1 mouse cellular context compared by ENCODE assay signal in the genomic region with DNA sequence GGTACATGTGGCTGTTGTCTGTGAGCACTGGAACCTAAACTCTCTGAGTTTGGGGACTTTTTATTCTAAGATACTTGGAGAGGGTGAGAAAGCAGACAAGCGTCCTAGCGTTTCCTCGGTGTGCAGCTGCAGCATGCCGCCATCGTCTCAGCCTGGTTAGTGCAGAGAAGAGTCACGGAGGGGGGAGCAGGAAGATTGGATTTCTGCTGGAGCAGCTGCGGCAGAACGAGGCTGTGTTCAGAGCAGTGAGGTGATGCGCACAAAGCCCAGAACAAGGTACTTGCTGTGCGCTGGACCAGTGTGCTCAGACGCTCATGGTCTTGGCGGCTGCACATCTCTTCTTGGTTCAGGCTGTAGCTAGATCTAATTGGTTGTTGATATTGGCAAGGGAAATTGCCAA.
TF ChIP-seq lines count a peak whose summit lies in the region.

No protein-coding gene starts in this region.

TF ChIP-seq in ES-E14, 5 proteins besides CTCF, POLR2A, EP300 and RAD21 (continued from another document):
- no peak for TF ChIP-seq HCFC1 (IDR thresholded peaks at IDR 0.05; ENCODE audit: borderline replicate concordance, insufficient read depth, low read length)
- TF ChIP-seq ZNF384 (IDR thresholded peaks at IDR 0.05; ENCODE audit: low read depth, low read length), result no peak
- no peak for TF ChIP-seq ZC3H11A (IDR thresholded peaks at IDR 0.05; ENCODE audit: borderline replicate concordance, low read depth, low read length)
